Mouse (Mus musculus) MEL (cell line): Measurements from ENCODE around the gene Usp1. TPM values are rescaled to one million over a fixed set of nuclear protein-coding genes. Genes with fewer than 3 reads are reported as not detected.

Source experiments
- DNase-seq: peaks from one replicate; pipeline ENCODE4 v3.0.0; 2011; ENCODE audit warnings: low read depth, low spot score
- H3K27ac ChIP-seq: 2 replicates; pipeline ENCODE4 v1.5.1; 2012; ENCODE audit warnings: low read depth, mild to moderate bottlenecking, control low read depth, low read length, moderate library complexity; ENCODE audit not compliant: control insufficient read depth
- H3K27me3 ChIP-seq, 2 experiments: fragments of 150-350 bp in 1 of 2; sonication (generic) in 1 of 2; 2 replicates each; pipeline ENCODE4 v1.6.1; 2012; ENCODE audit warnings: low read length in 2 of 2, mild to moderate bottlenecking in 2 of 2, improper control_type of control experiment in 1 of 2, moderate library complexity in 1 of 2; ENCODE audit not compliant: insufficient read depth in 2 of 2, control insufficient read depth in 1 of 2
- H3K36me3 ChIP-seq, 2 experiments: 2 replicates each; pipeline ENCODE4 v1.6.1; 2012 to 2014; ENCODE audit warnings: low read length in 2 of 2, improper control_type of control experiment in 1 of 2, inconsistent platforms in 1 of 2, mild to moderate bottlenecking in 1 of 2; ENCODE audit not compliant: insufficient read depth in 2 of 2, control insufficient read depth in 1 of 2
- H3K4me1 ChIP-seq, 2 experiments: fragments of 150-350 bp in 1 of 2; sonication (generic) in 1 of 2; 2 replicates each; pipeline ENCODE4 v1.6.1; 2012; ENCODE audit warnings: low read length in 2 of 2, improper control_type of control experiment in 1 of 2, mild to moderate bottlenecking in 1 of 2; ENCODE audit not compliant: insufficient read depth in 2 of 2, control insufficient read depth in 1 of 2
- H3K4me3 ChIP-seq, 2 experiments: fragments of 150-350 bp in 1 of 2; sonication (generic) in 1 of 2; 2 replicates each; pipeline ENCODE4 v1.5.1; 2012; ENCODE audit warnings: low read depth in 2 of 2, low read length in 2 of 2, mild to moderate bottlenecking in 2 of 2, moderate library complexity in 2 of 2, control low read depth in 1 of 2, improper control_type of control experiment in 1 of 2; ENCODE audit not compliant: control insufficient read depth in 1 of 2, insufficient read depth in 1 of 2
- H3K79me2 ChIP-seq: 2 replicates; pipeline ENCODE4 v1.6.1; 2012; ENCODE audit warnings: mild to moderate bottlenecking, low read length, moderate library complexity; ENCODE audit not compliant: control insufficient read depth, poor library complexity, insufficient read depth
- H3K9ac ChIP-seq: 2 replicates; pipeline ENCODE4 v1.6.1; 2012; ENCODE audit warnings: low read depth, mild to moderate bottlenecking, control low read depth, low read length, moderate library complexity; ENCODE audit not compliant: control insufficient read depth, poor library complexity, severe bottlenecking
- H3K9me3 ChIP-seq: fragments of 150-350 bp; sonication (generic); replicated peaks from 2 replicates; pipeline ENCODE4 v1.6.1; 2012; ENCODE audit warnings: mild to moderate bottlenecking, low read length, improper control_type of control experiment, moderate library complexity; ENCODE audit not compliant: insufficient read depth
- CHD1 ChIP-seq: IDR thresholded peaks from 2 replicates; pipeline ENCODE4 v1.6.1; 2012; ENCODE audit warnings: low read depth, mild to moderate bottlenecking, inconsistent platforms, low read length, improper control_type of control experiment
- CTCF ChIP-seq, 3 experiments: IDR thresholded peaks in 2 of 3; conservative IDR thresholded peaks in 1 of 3; 2 replicates each; pipeline ENCODE4 v1.5.1; 2011 to 2012; ENCODE audit warnings: low read length in 3 of 3, low read depth in 2 of 3, mild to moderate bottlenecking in 2 of 3, improper control_type of control experiment in 1 of 3, inconsistent platforms in 1 of 3, mixed read lengths in 1 of 3, moderate library complexity in 1 of 3; ENCODE audit not compliant: control insufficient read depth in 1 of 3, insufficient read depth in 1 of 3, poor library complexity in 1 of 3, severe bottlenecking in 1 of 3
- E2F4 ChIP-seq: IDR thresholded peaks from 2 replicates; pipeline ENCODE4 v1.6.1; 2011; ENCODE audit warnings: low read depth, low read length, improper control_type of control experiment, borderline replicate concordance
- ELF1 ChIP-seq: IDR thresholded peaks from 2 replicates; pipeline ENCODE4 v1.6.1; 2014; ENCODE audit warnings: low read depth, mild to moderate bottlenecking, inconsistent platforms, low read length, improper control_type of control experiment, moderate library complexity
- GABPA ChIP-seq: IDR thresholded peaks from 2 replicates; pipeline ENCODE4 v1.6.1; 2012; ENCODE audit warnings: low read depth, mild to moderate bottlenecking, inconsistent platforms, low read length, improper control_type of control experiment, moderate library complexity
- HCFC1 ChIP-seq: IDR thresholded peaks from 2 replicates; pipeline ENCODE4 v1.6.1; 2012; ENCODE audit warnings: low read depth, mild to moderate bottlenecking, inconsistent platforms, low read length, improper control_type of control experiment, moderate library complexity
- JUND ChIP-seq: IDR thresholded peaks from 2 replicates; pipeline ENCODE4 v1.6.1; 2011; ENCODE audit warnings: low read depth, mild to moderate bottlenecking, improper control_type of control experiment, low read length
- MAFK ChIP-seq: IDR thresholded peaks from 2 replicates; pipeline ENCODE4 v1.6.1; 2011; ENCODE audit warnings: low read depth, mild to moderate bottlenecking, low read length, improper control_type of control experiment, borderline replicate concordance
- MAX ChIP-seq: IDR thresholded peaks from 2 replicates; pipeline ENCODE4 v1.6.1; 2011; ENCODE audit warnings: low read length, improper control_type of control experiment
- NELFE ChIP-seq: IDR thresholded peaks from 2 replicates; pipeline ENCODE4 v1.6.1; 2011; ENCODE audit warnings: low read depth, low read length, improper control_type of control experiment
- NRF1 ChIP-seq: IDR thresholded peaks from 2 replicates; pipeline ENCODE4 v1.6.1; 2014; ENCODE audit warnings: low read depth, mild to moderate bottlenecking, inconsistent platforms, low read length, improper control_type of control experiment, moderate library complexity; ENCODE audit not compliant: poor library complexity, insufficient read depth, severe bottlenecking
- POLR2AphosphoS5 ChIP-seq: IDR thresholded peaks from 2 replicates; pipeline ENCODE4 v1.6.1; 2012; ENCODE audit warnings: low read depth, borderline replicate concordance, mild to moderate bottlenecking, inconsistent platforms, low read length, moderate library complexity, mixed read lengths
- RAD21 ChIP-seq: IDR thresholded peaks from 2 replicates; pipeline ENCODE4 v1.6.1; 2011; ENCODE audit warnings: mild to moderate bottlenecking, low read depth, low read length, improper control_type of control experiment
- RCOR1 ChIP-seq: IDR thresholded peaks from 2 replicates; pipeline ENCODE4 v1.6.1; 2012; ENCODE audit warnings: low read depth, mild to moderate bottlenecking, inconsistent platforms, low read length, improper control_type of control experiment
- SIN3A ChIP-seq: IDR thresholded peaks from 2 replicates; pipeline ENCODE4 v1.6.1; 2012; ENCODE audit warnings: low read length, improper control_type of control experiment, inconsistent platforms
- TAL1 ChIP-seq: IDR thresholded peaks from 2 replicates; pipeline ENCODE4 v1.6.1; 2012; ENCODE audit warnings: mild to moderate bottlenecking, inconsistent platforms, low read length, moderate library complexity, mixed read lengths
- TBP ChIP-seq: IDR thresholded peaks from 2 replicates; pipeline ENCODE4 v1.8.0; 2011; ENCODE audit warnings: low read depth, low read length, improper control_type of control experiment
- ZMIZ1 ChIP-seq: IDR thresholded peaks from 2 replicates; pipeline ENCODE4 v1.6.1; 2012; ENCODE audit warnings: low read depth, mild to moderate bottlenecking, inconsistent platforms, low read length, improper control_type of control experiment, moderate library complexity
- polyA plus RNA-seq, 2 experiments: library from polyadenylated mRNA; stranded (reverse) in 1 of 2; unstranded in 1 of 2; fragments of >175 nt in 1 of 2; fragments of >200 nt in 1 of 2; gene quantifications; 2 replicates each; pipeline versions ENCODE4 v1.2.1 to v1.2.4; 2012; ENCODE audit warnings: low replicate concordance in 2 of 2, low read depth in 1 of 2; ENCODE audit not compliant: insufficient read length in 2 of 2, insufficient read depth in 1 of 2, missing spikeins in 1 of 2
- total RNA-seq: library from RNA; depleted of rRNA; stranded (reverse); fragments of 300-350 nt; gene quantifications from 2 replicates; pipeline ENCODE4 v1.2.3, GENCODE M21; 2012

Gene Usp1
- total and polyA plus RNA-seq, 3 experiments, result 68.6 to 128 TPM; not detected in 1

DNA sequence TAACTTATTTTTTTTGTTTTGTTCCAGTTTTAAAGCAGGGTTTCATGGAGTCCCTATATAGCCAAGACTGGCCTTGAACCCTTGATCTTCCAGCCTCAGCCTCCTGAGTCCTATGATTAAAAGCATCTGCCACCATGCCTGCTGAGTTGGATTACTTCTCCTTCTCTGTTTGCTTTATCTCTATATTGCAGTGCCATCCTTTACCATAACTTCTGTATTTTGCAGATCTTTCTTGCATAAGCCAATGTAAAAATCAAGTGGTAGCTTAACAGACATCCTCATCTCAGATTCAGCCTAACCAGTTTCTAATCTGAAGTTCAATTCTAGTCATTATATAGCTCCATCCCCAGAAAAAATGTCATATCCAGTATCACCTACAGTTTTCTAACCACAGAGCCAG is 27.0 kb downstream of the Usp1 start (continued):
- peak; percentile 95 for TF ChIP-seq TBP
- no peak for TF ChIP-seq MAFK
- no peak for TF ChIP-seq JUND
- no peak for TF ChIP-seq POLR2AphosphoS5
- TF ChIP-seq ELF1, result no peak
- TF ChIP-seq CHD1, result no peak
- TF ChIP-seq HCFC1, result no peak
- no peak for TF ChIP-seq NRF1

DNA sequence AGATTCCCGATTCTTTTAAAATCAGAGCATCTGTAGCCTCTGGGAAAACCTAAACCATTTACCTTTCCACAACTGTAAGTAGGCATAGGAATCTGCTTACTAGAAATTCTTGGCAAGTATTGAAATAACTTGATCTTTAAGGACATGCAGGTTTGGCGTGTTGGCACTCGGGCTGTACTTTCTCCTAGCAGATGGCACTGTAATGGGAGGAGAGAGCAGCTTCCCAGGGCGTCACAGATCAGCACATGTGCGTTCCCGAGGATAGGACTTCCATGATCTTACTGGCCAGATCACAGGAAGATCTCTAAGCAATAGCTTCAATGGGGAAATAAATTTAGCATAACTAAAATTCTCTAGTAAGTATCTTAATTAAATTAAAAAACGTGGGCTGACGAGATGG is 32.4 kb downstream of the Usp1 start:
- no peaks in the 10 kb centered on the region for H3K79me2 ChIP-seq
- no peak overlapping the region for H3K27ac ChIP-seq
- H3K9me3 ChIP-seq, result no peaks in the 10 kb centered on the region
- DNase-seq, result no peak
- H3K9ac ChIP-seq, result no peak overlapping the region
- H3K4me3 ChIP-seq, result no peak overlapping the region
- H3K27me3 ChIP-seq, result no peaks in the 10 kb centered on the region
- TF ChIP-seq RCOR1 (no peak), CTCF (IDR thresholded peaks at IDR 0.05 in 2 of 3, conservative IDR thresholded peaks at IDR 0.05 in 1 of 3; ENCODE audit: control insufficient read depth in 1 of 3, insufficient read depth in 1 of 3, low read depth in 2 of 3, low read length in 3 of 3, poor library complexity in 1 of 3, severe bottlenecking in 1 of 3) (no peak)
- H3K4me1 ChIP-seq, result 0 out of 4 replicates have a peak, but pooled peaks cover 0 to under 1% of the 10 kb centered on the region in 2 experiments
- H3K36me3 ChIP-seq, result peaks cover 0 to 4% of the 10 kb centered on the region in 2 experiments; a peak in 1 of 4 replicates

GRCm38 (mm10) chr4:98960243-98960642 is 36.6 kb downstream of the Usp1 start:
- Histone ChIP-seq H3K79me2 (no peaks in the 10 kb centered on the region), H3K9me3 (no peaks in the 10 kb centered on the region), H3K9ac (no peak overlapping the region), H3K4me3 (no peak overlapping the region), H3K36me3 (peaks cover 0 to 3% of the 10 kb centered on the region in 2 experiments; a peak in 1 of 4 replicates), H3K4me1 (no peaks in the 10 kb centered on the region), H3K27ac (no peak overlapping the region), H3K27me3 (no peaks in the 10 kb centered on the region)
- TF ChIP-seq RAD21 (no peak), TBP (no peak), CHD1 (no peak), ELF1 (no peak), POLR2AphosphoS5 (no peak), SIN3A (no peak), E2F4 (no peak), MAX (no peak), JUND (no peak), ZMIZ1 (no peak), NELFE (no peak), TAL1 (no peak), GABPA (no peak)
- DNase-seq, result no peak
